ENCODE assay signal across 9 mouse cellular contexts in genomic region chr6:49213581-49214085, GRCm38 (mm10). TPM values are rescaled to one million over a fixed set of nuclear protein-coding genes. Genes with fewer than 3 reads are reported as not detected.
A peak's percentile ranks its signal among the peaks of the same experiment; 100 is the strongest.
DNase-seq lines count a peak whose midpoint lies in the region; ATAC-seq and TF ChIP-seq lines count a peak whose summit lies in the region.
"Had no signal": no experiment of that assay in that cellular context is flagged by ENCODE, and none has a peak within 500 bp of the region (broad histone marks: within the 10 kb centered on the region; RNA-seq: fewer than 3 reads in every experiment).

No protein-coding gene starts in this region.

- H3K36me3 ChIP-seq in heart, embryonic 11.5 days (ENCODE audit: control insufficient read depth, insufficient read depth, low read length) = no peaks in the 10 kb centered on the region
- no peaks in the 10 kb centered on the region for H3K36me3 ChIP-seq in midbrain, embryonic 16.5 days (ENCODE audit: control insufficient read depth, insufficient read depth, low read length)

- no peak for TF ChIP-seq POLR2A in lung, adult 2 months (IDR thresholded peaks at IDR 0.05; ENCODE audit: borderline replicate concordance, extremely low read depth, low read depth, low read length)

- H3K4me3 ChIP-seq in lung, adult 2 months (replicated peaks; ENCODE audit: extremely low read depth, low read depth, low read length) = peak overlapping the region; percentile 39
- peak overlapping the region; percentile 89 for H3K4me3 ChIP-seq in heart, embryonic 11.5 days (ENCODE audit: low read depth, low read length)
- peak overlapping the region; percentile 80 for H3K4me3 ChIP-seq in midbrain, embryonic 16.5 days (ENCODE audit: low read depth, low read length)
- H3K4me3 ChIP-seq: myocyte had no signal

- H3K27me3 ChIP-seq in heart, embryonic 11.5 days (ENCODE audit: control insufficient read depth, insufficient read depth, low read length) = no peaks in the 10 kb centered on the region
- no peaks in the 10 kb centered on the region for H3K27me3 ChIP-seq in midbrain, embryonic 16.5 days (ENCODE audit: control insufficient read depth, insufficient read depth, low read depth, low read length)

- TF ChIP-seq CTCF in lung, adult 2 months (IDR thresholded peaks at IDR 0.05; ENCODE audit: insufficient read depth, low read length) = no peak

- ATAC-seq in heart, embryonic 11.5 days (replicated peaks; ENCODE audit: insufficient number of reproducible peaks, low FRiP score, low TSS enrichment) = no peak
- ATAC-seq in midbrain, embryonic 16.5 days = no peak

- H3K9me3 ChIP-seq in heart, embryonic 11.5 days (replicated peaks; ENCODE audit: control insufficient read depth, low read length) = no peaks in the 10 kb centered on the region
- no peaks in the 10 kb centered on the region for H3K9me3 ChIP-seq in midbrain, embryonic 16.5 days (replicated peaks; ENCODE audit: control insufficient read depth, low read length, poor library complexity, severe bottlenecking)

- peak overlapping the region; percentile 98 for H3K9ac ChIP-seq in heart, embryonic 11.5 days (ENCODE audit: low read depth, low read length)
- H3K9ac ChIP-seq in midbrain, embryonic 16.5 days (ENCODE audit: low read depth, low read length) = peak overlapping the region; percentile 85

- 1% methylated on average over 46 of the region's 50 CpGs for WGBS in lung, adult 2 months
- WGBS in heart, embryonic 11.5 days (ENCODE audit: insufficient replicate concordance) = 0% methylated on average over 42 of the region's 50 CpGs
- WGBS in midbrain, embryonic 16.5 days = under 1% methylated on average over 43 of the region's 50 CpGs

- peak overlapping the region; percentile 95 for H3K27ac ChIP-seq in heart, embryonic 11.5 days (ENCODE audit: low read depth, low read length)
- H3K27ac ChIP-seq in midbrain, embryonic 16.5 days (ENCODE audit: low read length) = peak overlapping the region; percentile 87

- H3K4me2 ChIP-seq in heart, embryonic 11.5 days = peak overlapping the region; percentile 94
- H3K4me2 ChIP-seq in midbrain, embryonic 16.5 days (ENCODE audit: low read length) = peak overlapping the region; percentile 84

- H3K4me1 ChIP-seq in lung, adult 2 months (ENCODE audit: control insufficient read depth, insufficient read depth, low read length) = peaks cover 11% of the 10 kb centered on the region
- peaks cover 29% of the 10 kb centered on the region for H3K4me1 ChIP-seq in heart, embryonic 11.5 days (ENCODE audit: control insufficient read depth, insufficient read depth, low read length)
- H3K4me1 ChIP-seq in midbrain, embryonic 16.5 days (ENCODE audit: control insufficient read depth, insufficient read depth, low read length) = peaks cover 34% of the 10 kb centered on the region

- no peak for DNase-seq in lung, adult 2 months
- no peak for DNase-seq in lung, adult 18-20 months
- DNase-seq in adrenal gland, postnatal 14 days = peak; percentile 56
- peak; percentile 41 to 67 for DNase-seq in kidney, postnatal 4 days
- DNase-seq in thymus, postnatal 25 days = peak; percentile 44
- no peak for DNase-seq in left cerebral cortex, adult 8-10 months (ENCODE audit: low spot score in 2 of 2)

RNA-seq across cellular contexts. Expression of gene Igf2bp3, which starts 1.1 kb away (rescaled TPM):
- polyA plus RNA-seq in lung, adult 2 months (2012; rRNA removed) = 0.03 and 0.07 TPM in 2 replicates
- total RNA-seq in adrenal gland, postnatal 14 days (2021) = 2.8 and 3.1 TPM in 2 replicates
- polyA plus RNA-seq in heart, embryonic 11.5 days (2014; fragmentation: Nextera tagmentation; extraction: Ambion mirVana) = 74.4 and 78.3 TPM in 2 replicates
- 17.1 and 24.0 TPM in 2 replicates for polyA plus RNA-seq in midbrain, embryonic 16.5 days (2015; fragmentation: Nextera tagmentation; extraction: Ambion mirVana)
- total RNA-seq in left cerebral cortex, adult 8-10 months (2022) = not detected

RNA-seq across cellular contexts. Expression of gene Tra2a, which starts 50.2 kb away (rescaled TPM):
- 30.8 and 41.0 TPM in 2 replicates for polyA plus RNA-seq in lung, adult 2 months (2012; rRNA removed)
- total RNA-seq in adrenal gland, postnatal 14 days (2021) = 68.4 and 85.4 TPM in 2 replicates
- polyA plus RNA-seq in heart, embryonic 11.5 days (2014; fragmentation: Nextera tagmentation; extraction: Ambion mirVana) = 27.3 and 40.4 TPM in 2 replicates
- polyA plus RNA-seq in midbrain, embryonic 16.5 days (2015; fragmentation: Nextera tagmentation; extraction: Ambion mirVana) = 105 and 141 TPM in 2 replicates
- total RNA-seq in left cerebral cortex, adult 8-10 months (2022) = 10 to 100 TPM; 45.2 to 57.3 (median 55.6) TPM

Comparison
In these comparisons a context has a peak if more than half of its experiments do, and no peak if none do; other contexts are left out.
1. DNase-seq: peak in adrenal gland, postnatal 14 days (single experiment), kidney, postnatal 4 days (2 of 2) and thymus, postnatal 25 days (single experiment); none in lung, adult 2 months (single experiment), lung, adult 18-20 months (0 of 2) and left cerebral cortex, adult 8-10 months (0 of 2).
2. H3K4me3 ChIP-seq: peak in every context shown above with its lines; median percentile 89 in heart, embryonic 11.5 days; 80 in midbrain, embryonic 16.5 days; 39 in lung, adult 2 months.
3. RNA of gene Igf2bp3, which starts 1.1 kb away (polyA plus RNA-seq): 74.4 to 78.3 TPM in heart, embryonic 11.5 days and 17.1 to 24.0 TPM in midbrain, embryonic 16.5 days; 0.03 to 0.07 TPM in lung, adult 2 months; every median in the first group is over 10 times any median in the second.